Mouse (Mus musculus): ENCODE measurements around the gene Cfap65. TPM values are rescaled to one million over a fixed set of nuclear protein-coding genes. Genes with fewer than 3 reads are reported as not detected.
A peak's percentile ranks its signal among the peaks of the same experiment; 100 is the strongest.

Cfap65 gene
- total RNA-seq, 2 experiments from 2014 or later = not detected

DNA sequence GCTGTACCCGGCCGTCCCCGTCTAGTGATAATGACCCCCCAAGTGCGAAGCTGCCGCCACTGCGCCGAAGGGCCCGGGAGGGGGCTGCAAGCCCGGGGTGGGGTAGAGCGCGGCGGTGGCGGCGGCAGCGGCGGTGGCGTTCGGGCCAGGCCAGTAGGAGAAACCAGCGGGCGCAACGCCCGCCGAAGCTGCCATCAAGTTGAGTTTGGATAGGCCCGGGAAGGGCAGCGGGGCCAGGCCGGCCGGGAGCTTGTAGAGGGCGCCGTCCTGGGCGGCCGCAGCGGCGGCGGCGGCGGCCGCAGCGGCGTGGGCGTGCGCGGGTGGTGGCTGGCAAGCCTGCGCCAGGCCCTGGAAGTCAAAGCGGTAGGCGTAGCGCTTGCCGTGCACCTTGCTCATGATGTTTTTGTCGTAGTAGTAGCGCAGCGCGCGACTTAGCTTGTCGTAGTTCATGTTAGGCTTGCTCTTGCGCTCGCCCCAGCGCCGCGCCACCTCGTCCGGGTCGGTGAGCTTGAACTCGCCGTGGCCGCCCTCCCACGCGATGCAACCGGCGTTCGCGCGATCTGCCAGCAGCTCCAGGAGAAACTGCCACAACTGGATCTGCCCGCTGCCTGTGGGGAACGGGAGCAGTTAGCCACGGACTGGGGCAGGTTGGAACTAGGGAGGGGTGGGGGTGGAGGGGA is 53.2 kb downstream of the Cfap65 start:
- DNase-seq = no peak

DNA sequence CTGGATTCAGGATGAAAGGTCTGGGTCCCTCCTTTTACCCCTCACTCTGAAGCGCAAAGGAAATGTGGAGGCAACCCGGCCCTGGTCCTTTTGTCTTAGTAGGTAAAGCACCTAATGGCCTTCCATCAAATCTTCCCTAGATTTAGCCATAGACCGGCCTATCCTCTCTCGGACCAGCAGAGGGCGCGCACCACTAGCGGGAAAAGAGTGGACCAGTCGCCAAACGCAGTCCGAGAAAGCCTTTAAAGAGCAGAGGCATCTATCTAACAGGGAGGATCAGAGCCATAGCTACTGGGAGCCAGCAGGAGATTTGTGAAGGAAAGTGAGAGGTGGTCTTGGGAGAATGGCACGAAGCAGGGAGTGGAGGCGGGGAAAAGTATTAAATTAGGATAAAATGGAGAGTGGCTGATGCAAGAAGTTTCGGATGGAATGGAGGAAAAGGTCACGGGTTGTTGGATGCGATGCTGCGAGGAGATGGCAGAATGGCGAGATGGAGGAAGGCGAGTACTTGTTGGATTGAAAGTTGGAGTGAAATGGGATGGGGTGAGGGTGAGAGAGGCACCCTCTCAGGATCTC is 54.5 kb downstream of the Cfap65 start:
- peak; percentile 81 for DNase-seq

DNA sequence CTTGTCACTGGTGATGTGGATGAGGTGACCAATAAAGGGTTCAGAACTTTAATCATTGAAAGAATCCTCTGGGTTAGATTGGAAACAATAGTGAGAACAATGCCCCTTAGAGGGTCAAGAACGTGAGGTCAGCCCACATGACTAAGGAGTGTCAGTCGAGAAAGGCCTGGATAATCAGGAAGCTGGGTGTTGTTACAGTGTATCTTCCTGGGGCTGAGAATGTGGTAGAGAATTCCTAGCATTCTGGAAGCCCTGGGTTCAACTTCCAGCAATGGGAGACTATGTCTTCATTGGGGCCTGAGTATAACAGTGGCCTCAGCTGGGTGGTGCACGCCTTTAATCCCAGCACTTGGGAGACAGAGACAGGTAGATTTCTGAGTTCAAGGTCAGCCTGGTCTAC is 58.2 kb downstream of the Cfap65 start:
- DNase-seq = no peak

DNA sequence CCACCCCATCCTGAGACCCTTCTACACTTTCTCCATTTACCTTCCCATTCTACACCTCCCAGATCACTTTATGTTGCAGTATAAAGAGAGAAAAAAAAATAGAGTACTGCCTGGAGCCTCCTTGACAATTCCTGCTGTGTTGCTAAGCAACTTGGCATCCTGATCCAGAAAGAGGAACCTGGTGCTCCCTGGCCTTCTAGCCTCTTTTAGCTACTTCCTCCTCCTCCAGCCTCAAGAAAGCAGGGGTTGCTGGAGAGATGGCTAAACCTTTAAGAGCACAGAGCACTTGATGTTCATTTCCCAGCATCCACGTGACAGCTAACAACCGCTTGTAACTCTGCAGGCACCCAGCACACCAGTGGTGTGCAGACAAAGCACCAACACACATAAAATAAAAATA is 63.2 kb downstream of the Cfap65 start:
- no peak for DNase-seq

DNA sequence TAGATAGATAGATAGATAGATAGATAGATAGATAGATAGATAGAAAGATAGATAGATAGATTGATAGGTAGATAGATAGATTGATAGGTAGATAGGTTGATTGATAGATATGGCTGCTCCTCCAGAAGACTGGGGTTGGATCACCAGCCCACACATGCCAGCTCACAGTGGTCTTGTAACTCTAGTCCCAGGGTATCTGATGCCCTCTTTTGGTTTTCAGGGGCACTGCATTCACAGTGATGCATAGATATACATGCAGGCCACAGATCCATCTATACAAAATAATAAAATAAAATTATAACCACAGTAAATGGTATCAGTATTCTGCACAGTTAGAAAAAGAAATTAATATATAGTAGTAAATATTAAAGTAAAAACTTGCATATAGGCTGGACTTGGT is 73.6 kb downstream of the Cfap65 start:
- DNase-seq = no peak

DNA sequence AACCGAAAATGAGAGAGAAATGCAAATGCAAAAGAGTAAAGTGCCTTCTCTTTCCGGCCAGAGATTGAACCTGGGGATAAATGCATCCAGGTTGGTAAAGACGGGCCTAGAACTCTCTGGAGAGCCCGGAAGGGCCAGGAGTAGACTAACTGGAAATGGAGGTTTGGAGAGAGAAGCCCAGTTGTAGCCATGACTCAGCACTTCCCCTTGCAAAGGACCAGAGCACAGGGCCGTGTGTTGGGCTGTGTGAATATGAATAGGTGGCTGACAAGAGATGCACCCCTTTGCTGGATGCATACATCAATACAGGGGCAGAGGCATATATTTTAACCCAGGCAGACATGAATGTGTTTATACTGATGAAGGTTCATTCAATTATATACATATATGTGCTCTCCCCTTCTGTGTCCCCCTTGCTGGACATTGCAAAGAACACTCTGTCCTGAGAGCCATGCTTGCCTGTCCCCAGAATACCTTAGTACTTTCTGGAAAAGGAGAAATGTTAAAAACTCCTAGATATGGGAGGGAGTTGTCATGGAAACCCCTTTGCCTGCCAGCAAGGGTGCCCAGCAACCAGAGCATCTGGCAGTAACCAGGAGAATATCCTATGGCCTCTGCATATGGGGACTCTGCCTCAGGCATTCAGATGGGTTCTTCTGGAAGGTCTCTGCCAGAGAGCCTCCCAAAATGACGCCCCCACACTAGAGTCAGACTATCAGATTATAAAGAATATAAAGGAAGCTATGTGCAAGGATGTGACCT is 76.0 kb downstream of the Cfap65 start:
- no peak for DNase-seq

DNA sequence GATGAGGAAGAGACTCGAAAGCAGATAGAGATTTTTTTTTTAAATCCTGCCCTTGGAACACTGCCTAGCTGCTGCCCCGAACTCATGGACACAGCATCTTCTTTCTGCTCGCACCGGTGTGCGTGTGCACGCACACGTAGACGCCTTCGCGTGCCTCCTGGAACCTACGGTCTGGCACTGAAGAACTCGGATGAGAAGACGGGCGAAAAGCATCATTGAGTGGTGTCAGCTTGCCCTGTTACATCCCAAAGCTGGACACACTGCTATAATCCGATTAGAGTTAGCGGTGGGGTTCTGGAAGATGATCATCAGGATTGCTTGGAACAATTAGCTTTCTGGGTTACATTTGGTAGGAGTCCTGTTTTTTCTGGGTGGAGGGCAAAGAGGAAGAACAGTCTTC is 76.6 kb downstream of the Cfap65 start:
- no peak for DNase-seq

DNA sequence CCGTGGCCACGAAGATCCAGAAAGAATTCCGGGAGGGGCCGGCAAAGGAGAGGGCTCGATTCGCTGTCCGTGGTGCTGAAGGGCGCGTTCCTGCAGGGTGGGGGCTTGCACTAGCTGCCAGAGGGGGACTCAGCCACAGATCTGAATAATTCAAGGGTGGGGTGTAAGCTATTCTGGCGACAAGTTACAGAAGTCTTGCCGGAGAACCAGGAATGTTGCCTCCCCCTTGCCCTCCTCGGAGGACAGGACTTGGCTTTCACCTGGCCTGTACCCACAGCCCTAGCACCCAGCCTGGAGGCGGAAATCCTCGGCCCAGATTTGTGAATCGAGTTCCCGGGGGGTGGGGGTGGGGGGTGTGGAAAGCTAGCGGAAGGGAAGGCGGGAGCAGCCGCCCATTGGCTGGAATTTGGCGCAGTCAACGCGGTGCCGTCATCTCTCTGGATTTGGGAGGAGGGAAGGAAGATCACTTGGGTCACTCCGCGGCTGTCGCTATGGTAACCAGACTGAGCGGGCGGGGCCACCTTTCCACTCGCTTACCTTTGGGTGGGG is 77.2 kb downstream of the Cfap65 start:
- DNase-seq = peak; percentile 82

DNA sequence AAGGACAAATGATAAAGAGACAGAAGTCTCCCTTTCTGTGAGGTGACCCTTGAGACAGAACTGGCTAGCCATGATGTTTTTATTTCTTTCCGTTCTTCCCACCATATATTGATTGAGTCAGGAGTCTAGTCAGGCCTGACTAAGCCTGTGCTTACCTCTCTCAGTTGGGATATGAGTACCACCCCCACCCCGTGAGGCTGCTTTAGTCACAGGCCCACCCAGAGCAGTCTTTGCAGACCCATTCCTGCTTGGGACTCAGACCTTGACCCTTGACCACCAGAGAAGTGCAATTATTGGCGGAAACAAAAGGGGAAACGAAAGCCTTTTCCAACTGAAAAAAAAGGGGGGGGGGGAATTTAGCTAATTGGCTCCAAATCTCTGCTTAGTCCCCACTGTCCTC is 77.7 kb downstream of the Cfap65 start:
- no peak for DNase-seq

DNA sequence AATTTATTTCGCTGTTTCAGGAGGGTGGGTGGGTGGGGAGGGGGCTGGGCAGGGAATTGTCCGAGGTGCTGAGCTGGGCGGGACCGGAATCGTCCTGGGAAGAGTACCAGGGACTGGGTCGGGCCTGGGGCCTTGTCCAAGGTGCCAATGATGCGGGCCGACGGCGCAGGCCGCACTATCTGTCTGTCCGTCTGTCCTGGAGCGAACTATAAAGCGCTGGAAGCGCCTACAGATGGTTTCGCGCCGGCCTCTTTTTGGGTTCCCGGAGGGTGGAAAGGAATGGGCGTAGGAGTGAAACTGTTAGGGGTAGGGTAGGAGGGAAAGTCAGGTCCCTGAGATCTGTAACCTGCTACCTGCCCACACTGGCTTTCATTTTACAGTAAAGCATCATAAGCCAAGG is 78.2 kb downstream of the Cfap65 start:
- peak; percentile 10 for DNase-seq

DNA sequence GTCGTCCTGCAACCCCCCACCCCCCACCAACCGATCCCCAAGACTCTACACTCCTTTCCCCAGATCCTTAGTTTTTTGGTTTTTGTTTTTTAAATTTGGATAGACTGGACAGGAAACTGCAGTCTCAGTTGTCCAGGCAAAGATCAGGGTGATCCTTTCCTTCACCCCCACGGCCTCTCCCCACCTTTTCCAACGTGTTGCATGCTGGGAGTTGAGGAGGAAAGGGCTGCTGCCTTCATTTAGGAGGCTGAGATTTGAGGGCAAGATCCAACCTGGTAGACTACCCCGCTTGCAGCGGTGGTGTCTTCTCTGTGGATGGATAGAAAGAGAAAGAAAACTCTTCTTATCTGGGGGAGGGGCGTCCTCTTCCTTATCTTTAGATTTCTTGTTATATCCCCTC is 78.6 kb downstream of the Cfap65 start:
- DNase-seq = no peak

DNA sequence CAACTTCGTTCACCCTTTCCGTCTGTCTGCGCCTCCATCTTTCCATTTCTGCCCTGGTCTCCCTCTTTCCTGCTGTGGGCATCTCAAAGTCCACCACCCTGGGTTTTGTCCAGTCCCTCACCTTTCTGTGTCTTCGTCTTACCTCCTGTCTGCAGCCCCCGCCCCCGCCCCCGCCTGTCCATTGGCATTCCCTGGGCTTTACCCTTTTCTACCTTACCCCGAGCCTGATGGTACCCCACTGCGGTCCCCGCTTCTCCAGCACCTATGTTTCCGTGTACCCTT is 79.0 kb downstream of the Cfap65 start:
- no peak for DNase-seq

DNA sequence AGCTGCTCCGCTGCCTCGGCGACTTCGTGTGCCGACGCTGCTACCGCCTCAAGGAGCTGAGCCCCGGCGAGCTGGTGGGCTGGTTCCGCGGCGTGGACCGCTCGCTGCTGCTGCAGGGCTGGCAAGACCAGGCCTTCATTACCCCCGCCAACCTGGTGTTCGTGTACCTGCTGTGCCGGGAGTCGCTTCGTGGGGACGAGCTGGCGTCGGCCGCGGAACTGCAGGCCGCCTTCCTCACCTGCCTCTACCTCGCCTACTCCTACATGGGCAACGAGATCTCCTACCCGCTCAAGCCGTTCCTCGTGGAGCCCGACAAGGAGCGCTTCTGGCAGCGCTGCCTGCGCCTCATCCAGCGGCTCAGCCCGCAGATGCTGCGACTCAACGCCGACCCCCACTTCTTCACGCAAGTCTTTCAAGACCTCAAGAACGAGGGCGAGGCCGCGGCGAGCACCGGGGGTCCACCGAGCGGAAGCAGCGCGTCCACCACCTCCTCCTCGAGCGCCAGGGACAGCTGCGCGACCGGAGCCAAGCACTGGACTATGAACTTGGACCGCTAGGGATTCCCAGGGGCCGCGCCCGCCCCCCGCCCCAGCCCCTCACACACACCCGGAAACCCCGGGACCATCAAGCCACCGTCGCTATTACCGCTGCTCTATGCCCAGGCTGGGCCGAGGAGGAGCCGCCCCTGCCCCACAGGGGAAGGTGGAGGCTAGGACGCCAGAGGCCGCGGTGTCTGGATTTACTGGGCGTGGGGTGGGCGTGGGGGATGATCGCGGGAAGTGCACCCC is 79.6 kb downstream of the Cfap65 start:
- peak; percentile 12 for DNase-seq

DNA sequence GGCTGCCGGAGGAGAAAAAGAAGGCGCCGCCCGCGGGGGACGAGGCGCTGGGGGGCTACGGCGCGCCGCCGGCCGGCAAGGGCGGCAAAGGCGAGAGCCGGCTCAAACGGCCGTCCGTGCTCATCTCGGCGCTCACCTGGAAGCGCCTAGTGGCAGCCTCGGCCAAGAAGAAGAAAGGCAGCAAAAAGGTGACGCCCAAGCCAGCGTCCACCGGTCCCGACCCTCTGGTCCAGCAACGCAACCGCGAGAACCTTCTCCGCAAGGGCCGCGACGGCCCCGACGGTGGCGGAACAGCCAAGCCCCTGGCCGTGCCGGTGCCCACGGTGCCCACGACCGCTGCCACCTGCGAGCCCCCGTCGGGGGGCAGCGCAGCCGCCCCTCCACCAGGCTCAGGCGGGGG is 80.2 kb downstream of the Cfap65 start:
- DNase-seq = peak; percentile 12

DNA sequence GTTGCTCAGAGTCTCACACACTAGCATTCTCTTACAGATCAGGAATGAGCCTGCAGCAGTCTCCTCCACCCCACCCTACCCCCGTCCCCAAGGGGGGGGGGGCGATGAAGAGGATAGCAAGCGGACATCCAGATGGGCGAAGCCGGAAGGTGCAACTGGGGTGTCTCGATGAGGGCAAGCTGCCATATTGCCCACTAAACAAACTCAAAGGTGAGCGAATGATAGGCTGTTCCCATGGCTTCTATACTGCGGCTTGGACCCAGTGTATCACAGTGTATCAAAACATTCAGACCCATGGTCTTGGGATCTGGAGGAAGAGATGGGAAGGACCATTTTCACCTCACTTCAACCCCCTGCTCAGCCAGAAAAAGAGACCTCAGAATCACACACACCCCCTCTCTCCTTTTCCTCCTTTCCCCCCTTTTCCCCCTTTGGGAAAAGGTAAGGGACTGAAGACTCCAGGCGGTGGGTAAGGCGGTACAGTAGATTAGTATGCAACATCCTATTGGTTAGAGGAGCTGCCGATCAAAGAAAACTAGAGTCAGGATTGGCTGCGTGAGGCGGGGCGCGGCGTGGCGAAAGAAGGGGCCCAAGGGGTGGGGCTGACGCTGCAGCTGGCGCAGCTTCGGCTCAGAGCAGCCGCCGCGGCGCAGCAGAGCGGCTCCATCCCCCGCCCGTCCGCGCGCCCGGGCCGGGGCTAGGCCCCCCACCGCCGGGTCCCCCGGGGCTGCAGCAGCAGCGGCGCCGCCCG is 80.9 kb downstream of the Cfap65 start, which contains the start of gene Cdk5r2:
Gene Cdk5r2, plus strand, starts transcription at position 629 of the 751 bp plus-strand sequence.
- peak; percentile 87 for DNase-seq

Small RNA genes lying within 50 kb of the gene (microRNA-seq; reads per million reads assigned to microRNA genes)
- 48,888 reads per million, percentile 99 among the genes with 10 or more reads in this experiment for gene Mir375

Other genes starting within 250 kb of the Cfap65 start
- gene Cyp27a1, start 222.0 kb downstream of the Cfap65 start, total RNA-seq (2021) = 10 to 100 TPM; 15.1 to 15.2 TPM
- 1 to 10 TPM in 1 of 2 experiments, under 1 TPM in 1; 0.69 to 1.1 TPM for gene Prkag3, start 186.4 kb downstream of the Cfap65 start, total RNA-seq (2021)
- 1 to 10 TPM; 2.6 to 4.2 TPM for gene Wnt6, start 163.7 kb downstream of the Cfap65 start, total RNA-seq (2021)
- gene Wnt10a, start 144.1 kb downstream of the Cfap65 start, total RNA-seq (2021) = under 1 TPM; 0.27 to 0.57 TPM
- gene Cdk5r2, start 80.7 kb downstream of the Cfap65 start, total RNA-seq (2021) = 1 to 10 TPM; 4.8 to 6.6 TPM
- gene Fev, start 50.2 kb downstream of the Cfap65 start, total RNA-seq (2021) = under 1 TPM; 0.84 to 0.97 TPM
- gene Cryba2, start 42.5 kb downstream of the Cfap65 start, total RNA-seq (2021) = 1 to 10 TPM in 1 of 2 experiments, under 1 TPM in 1; 0.51 to 1.1 TPM
- under 1 TPM; 0.18 to 0.48 TPM for gene Ihh, start 16.1 kb upstream of the Cfap65 start, total RNA-seq (2021)
- gene Nhej1, start 189.6 kb upstream of the Cfap65 start, total RNA-seq (2021) = 1 to 10 TPM; 3.0 to 5.5 TPM
- under 1 TPM; 0.36 to 0.45 TPM for gene Slc23a3, start 198.3 kb upstream of the Cfap65 start, total RNA-seq (2021)
- gene Cnppd1, start 207.1 kb upstream of the Cfap65 start, total RNA-seq (2021) = 10 to 100 TPM; 41.0 to 46.4 TPM
- 10 to 100 TPM; 72.8 TPM for gene Retreg2, start 207.2 kb upstream of the Cfap65 start, total RNA-seq (2021)
- gene Zfand2b, start 233.0 kb upstream of the Cfap65 start, total RNA-seq (2021) = 10 to 100 TPM; 27.5 to 29.4 TPM
- gene Abcb6, start 244.8 kb upstream of the Cfap65 start, total RNA-seq (2021) = 10 to 100 TPM; 46.7 to 55.3 TPM